Mouse (Mus musculus): ENCODE results near the gene Ecm1.

Gene Ecm1

GRCm38 (mm10) chr3:95689171-95689915 is 50.0 kb downstream of the Ecm1 start:
- no peak for DNase-seq (ENCODE audit: low spot score)

- DNase-seq (ENCODE audit: low spot score), result peak; percentile 57
Measured at GRCm38 (mm10) chr3:95687524-95688421, 51.6 kb downstream of the Ecm1 start, which contains the start of gene Adamtsl4. Gene Adamtsl4, minus strand, starts transcription at chr3:95687917.

GRCm38 (mm10) chr3:95687168-95687523 is 52.2 kb downstream of the Ecm1 start:
- no peak for DNase-seq (ENCODE audit: low spot score)

- DNase-seq (ENCODE audit: low spot score), result no peak
Measured at GRCm38 (mm10) chr3:95686492-95687167, 52.7 kb downstream of the Ecm1 start.

GRCm38 (mm10) chr3:95685701-95686100 is 53.7 kb downstream of the Ecm1 start:
- no peak for DNase-seq (ENCODE audit: low spot score)

GRCm38 (mm10) chr3:95685301-95685700 is 54.1 kb downstream of the Ecm1 start:
- DNase-seq (ENCODE audit: low spot score), result no peak

GRCm38 (mm10) chr3:95684846-95685245 is 54.5 kb downstream of the Ecm1 start:
- no peak for DNase-seq (ENCODE audit: low spot score)

Data from ovary, postnatal 14 days (tissue).